Mouse (Mus musculus) liver, embryonic 11.5 days (tissue): ENCODE results near the gene Wnt3. TPM values are rescaled to one million over a fixed set of nuclear protein-coding genes. Genes with fewer than 3 reads are reported as not detected.
A peak's percentile ranks its signal among the peaks of the same experiment; 100 is the strongest.
"Not testable (repeated sequence)": the region's sequence is repeated elsewhere in the genome, so short reads cannot be mapped to it uniquely, and the experiment has no call there.

Experiments
- ATAC-seq: fragments of 200-750 bp; cut with Nextera tagmentation; replicated peaks from 2 replicates; pipeline ENCODE4 v1.8.0; 2017; ENCODE audit warnings: moderate number of reproducible peaks, mild to moderate bottlenecking, moderate TSS enrichment, moderate library complexity; ENCODE audit not compliant: low FRiP score
- DNase-seq: peaks from one replicate; pipeline ENCODE4 v3.0.0-alpha.2; 2017; ENCODE audit warnings: low spot score
- H3K27ac ChIP-seq: fragments of 300-500 bp; sonication (generic); 2 replicates; pipeline ENCODE4 v1.5.1; 2014; ENCODE audit warnings: mild to moderate bottlenecking, low read depth, low read length, control low read depth
- H3K27me3 ChIP-seq: fragments of 300-500 bp; sonication (generic); replicated peaks from 2 replicates; pipeline ENCODE4 v1.6.1; 2014; ENCODE audit warnings: low read length, mixed read lengths; ENCODE audit not compliant: control insufficient read depth, insufficient read depth
- H3K36me3 ChIP-seq: fragments of 300-500 bp; sonication (generic); 2 replicates; pipeline ENCODE4 v1.6.1; 2014; ENCODE audit warnings: mild to moderate bottlenecking, low read length, moderate library complexity, mixed read lengths; ENCODE audit not compliant: control insufficient read depth, insufficient read depth
- H3K4me1 ChIP-seq: fragments of 300-500 bp; sonication (generic); replicated peaks from 2 replicates; pipeline ENCODE4 v1.6.1; 2014; ENCODE audit warnings: low read length, mixed read lengths; ENCODE audit not compliant: control insufficient read depth, insufficient read depth
- H3K4me2 ChIP-seq: fragments of 300-500 bp; sonication (generic); 2 replicates; pipeline ENCODE4 v1.6.1; 2014; ENCODE audit warnings: mild to moderate bottlenecking, control low read depth, moderate library complexity
- H3K4me3 ChIP-seq: fragments of 300-500 bp; sonication (generic); 2 replicates; pipeline ENCODE4 v1.5.1; 2014; ENCODE audit warnings: low read depth, low read length, control low read depth
- H3K9ac ChIP-seq: fragments of 300-500 bp; sonication (generic); 2 replicates; pipeline ENCODE4 v1.6.1; 2014; ENCODE audit warnings: low read depth, low read length, control low read depth
- H3K9me3 ChIP-seq: fragments of 300-500 bp; sonication (generic); 2 replicates; pipeline ENCODE4 v1.6.1; 2016; ENCODE audit warnings: low read length, inconsistent platforms, mixed read lengths; ENCODE audit not compliant: control insufficient read depth
- WGBS: fragments of 180-500 bp; shearing (Covaris S2); extraction: QIAGEN DNeasy Blood & Tissue Kit; methylation state at CpG from one replicate; pipeline ENCODE4 v1.1.7; 2014; 5-methylcytosine and 5-hydroxymethylcytosine counted together
- polyA plus RNA-seq: library from polyadenylated mRNA; unstranded; fragments of >200 nt; fragmentation: Nextera tagmentation; extraction: Ambion mirVana; gene quantifications from 2 replicates; pipeline ENCODE4 v1.2.1, GENCODE M21; 2014

Gene Wnt3
- polyA plus RNA-seq, 1 experiment from 2014 or later: 0.47 TPM

DNA sequence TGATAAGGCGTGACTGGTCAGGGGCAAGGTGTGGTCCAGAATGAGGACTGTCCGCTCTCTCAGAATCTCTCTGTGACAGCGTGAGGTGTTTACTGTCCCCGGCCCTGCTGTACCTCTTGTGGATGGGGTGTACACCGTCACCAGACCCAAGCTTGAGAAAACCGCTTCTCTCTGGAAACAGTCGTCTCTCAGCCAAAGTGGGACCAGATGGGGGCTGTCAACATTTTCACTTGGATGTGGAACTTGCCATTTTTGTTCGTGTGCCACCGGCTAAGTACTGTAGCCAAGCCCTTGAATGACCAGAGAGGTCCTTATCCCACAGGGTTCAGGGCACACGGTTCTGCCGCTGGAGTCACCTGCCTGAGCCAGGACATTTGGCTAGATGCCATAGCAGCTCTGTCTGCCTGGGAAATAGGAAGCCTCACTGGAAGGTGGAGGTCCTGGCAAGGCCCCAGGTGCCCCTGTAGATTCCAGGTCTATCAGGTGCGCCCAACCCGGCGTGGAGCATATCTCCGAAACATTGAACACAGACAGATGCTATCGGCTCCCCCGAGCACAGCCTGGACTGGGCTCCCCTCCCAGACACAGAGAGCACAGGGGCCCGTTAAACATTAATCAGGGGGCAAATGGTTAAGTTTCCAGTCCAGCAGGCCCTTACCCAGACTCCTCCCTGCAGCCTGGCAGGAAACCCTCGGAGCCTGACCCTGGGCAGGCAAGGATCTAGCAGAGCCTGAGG, 38.7 kb upstream of the Wnt3 start:
- no peaks in the 10 kb centered on the region for H3K27me3 ChIP-seq
- H3K9me3 ChIP-seq: no peaks in the 10 kb centered on the region
- ATAC-seq (no peak), DNase-seq (no peak)
- no peak overlapping the region for H3K27ac ChIP-seq
- H3K9ac ChIP-seq: no peak overlapping the region
- WGBS: 67% methylated on average over 19 of the region's 19 CpGs
- H3K4me1 ChIP-seq: no peaks in the 10 kb centered on the region
- peak overlapping the region; percentile 24; the same call in 1 of the 2 replicates for H3K4me2 ChIP-seq
- no peak overlapping the region for H3K4me3 ChIP-seq
- no peaks in the 10 kb centered on the region for H3K36me3 ChIP-seq

DNA sequence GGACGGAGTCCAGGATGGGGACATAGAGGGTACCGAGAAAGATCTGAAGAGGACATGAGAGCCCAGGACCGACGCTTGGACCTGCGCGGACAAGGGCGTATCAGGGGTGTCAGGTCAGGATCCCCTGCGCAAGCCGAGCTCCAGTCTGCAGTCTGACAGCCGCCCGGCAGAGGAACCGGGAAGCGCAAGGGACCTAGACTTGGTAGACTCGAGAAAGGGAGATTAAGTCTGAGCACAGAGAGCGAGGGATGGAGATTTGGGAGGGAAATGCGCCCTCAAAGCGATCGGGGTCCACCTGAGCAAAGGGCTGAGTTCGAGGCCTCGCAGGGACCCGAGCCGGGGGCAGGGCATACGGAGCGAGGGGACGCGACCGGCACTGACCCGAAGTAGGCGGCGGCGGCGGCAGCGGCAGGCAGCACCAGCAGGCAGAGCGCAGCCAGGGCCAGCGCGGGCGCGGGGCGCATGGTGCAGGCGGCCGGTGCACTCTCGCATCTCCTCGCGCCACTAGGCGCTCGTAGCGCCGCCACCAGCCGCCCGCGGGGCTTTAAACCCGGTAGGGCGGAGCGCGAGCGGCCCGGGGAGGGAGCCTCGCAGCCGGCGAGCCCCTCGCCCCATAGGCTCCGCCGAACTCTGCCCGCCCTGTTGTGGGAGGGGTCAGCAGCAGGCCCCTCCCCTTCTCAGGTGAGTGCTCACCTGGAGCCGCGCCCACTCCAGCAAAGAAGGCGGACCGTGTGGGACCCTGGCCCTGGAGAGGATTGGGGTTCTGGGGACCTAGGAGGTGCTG, 24.5 kb upstream of the Wnt3 start, which contains the start of gene Wnt9b:
Gene Wnt9b (minus strand): TSS at position 516 of the 784 bp plus-strand sequence.
- Histone ChIP-seq H3K27me3 (peaks cover 81% of the 10 kb centered on the region), H3K27ac (no peak within 1 kb of the TSS), H3K9ac (no peak within 1 kb of the TSS), H3K4me2 (peak within 1 kb of the TSS; percentile 66), H3K4me3 (peak within 1 kb of the TSS; percentile 40), H3K36me3 (no peaks in the 10 kb centered on the region), H3K9me3 (no peaks in the 10 kb centered on the region), H3K4me1 (peaks cover 4% of the 10 kb centered on the region; the same call in 1 of the 2 replicates)
- DNase-seq: no peak
- 1% methylated on average over 60 of the region's 68 CpGs for WGBS
- ATAC-seq: no peak

DNA sequence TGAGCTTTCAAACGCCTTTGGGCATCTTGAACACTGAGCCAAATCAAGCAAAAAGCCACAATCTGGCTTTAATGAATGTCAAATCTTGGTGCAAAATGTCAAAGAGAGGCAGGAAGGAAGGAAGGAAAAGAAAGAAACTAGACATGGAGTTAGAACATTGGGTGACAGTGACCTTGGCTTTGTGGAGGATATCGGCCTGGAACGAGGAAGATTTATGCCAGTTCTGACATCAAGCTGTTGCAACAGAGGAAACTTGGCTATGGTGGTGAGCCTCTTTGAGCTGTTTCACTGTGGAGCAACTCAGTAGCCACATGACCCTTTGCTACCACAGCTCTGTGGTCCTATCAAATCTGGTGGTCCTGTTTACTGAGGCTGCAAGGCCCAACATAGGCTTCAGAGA, 23.3 kb upstream of the Wnt3 start:
- Histone ChIP-seq H3K4me2 (no peak overlapping the region), H3K27me3 (peaks cover 81% of the 10 kb centered on the region), H3K36me3 (no peaks in the 10 kb centered on the region), H3K4me1 (peaks cover 4% of the 10 kb centered on the region; the same call in 1 of the 2 replicates), H3K9me3 (no peaks in the 10 kb centered on the region), H3K27ac (no peak overlapping the region), H3K9ac (no peak overlapping the region), H3K4me3 (no peak overlapping the region)
- ATAC-seq (no peak), DNase-seq (no peak)
- WGBS: 47% methylated on average over 3 of the region's 3 CpGs

DNA sequence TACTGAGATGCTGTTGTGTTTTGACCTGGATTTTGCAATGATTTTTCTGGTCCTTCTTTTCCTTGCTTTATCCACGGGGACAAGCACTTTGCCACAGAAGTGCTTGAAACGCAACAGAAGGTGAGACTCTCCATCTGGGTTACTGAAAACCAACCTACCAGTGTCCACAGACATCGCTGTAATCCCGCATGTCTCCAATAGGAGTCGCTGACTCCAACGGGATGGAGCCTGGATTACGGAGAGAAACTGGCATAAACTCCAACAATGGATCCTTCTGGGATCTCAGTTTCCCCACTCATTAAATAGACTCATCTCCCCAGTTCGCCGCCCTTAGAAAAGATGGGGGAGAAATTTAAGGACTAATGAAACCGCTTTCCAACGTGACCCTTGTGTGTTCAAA, 15.9 kb upstream of the Wnt3 start:
- ATAC-seq (no peak), DNase-seq (no peak)
- H3K9ac ChIP-seq: no peak overlapping the region
- H3K4me2 ChIP-seq: no peak overlapping the region
- H3K4me3 ChIP-seq: no peak overlapping the region
- H3K36me3 ChIP-seq: no peaks in the 10 kb centered on the region
- no peaks in the 10 kb centered on the region for H3K4me1 ChIP-seq
- H3K9me3 ChIP-seq: peaks cover 2% of the 10 kb centered on the region; the same call in 1 of the 2 replicates
- no peak overlapping the region for H3K27ac ChIP-seq
- peaks cover 22% of the 10 kb centered on the region; the same call in 1 of the 2 replicates for H3K27me3 ChIP-seq
- 43% methylated on average over 11 of the region's 11 CpGs for WGBS

- H3K9me3 ChIP-seq: peaks cover 2% of the 10 kb centered on the region; the same call in 1 of the 2 replicates
- H3K27ac ChIP-seq: no peak overlapping the region
- H3K27me3 ChIP-seq: peaks cover 16% of the 10 kb centered on the region; the same call in 1 of the 2 replicates
- 10% methylated on average over 6 of the region's 6 CpGs for WGBS
- no peak overlapping the region for H3K4me2 ChIP-seq
- ATAC-seq: no peak
- no peaks in the 10 kb centered on the region for H3K36me3 ChIP-seq
- H3K4me3 ChIP-seq: no peak overlapping the region
- DNase-seq: peak; percentile 73
- H3K9ac ChIP-seq: no peak overlapping the region
- H3K4me1 ChIP-seq: no peaks in the 10 kb centered on the region
These were observed 15.2 kb upstream of the Wnt3 start for GRCm38 (mm10) chr11:103758706-103759105.

GRCm38 (mm10) chr11:103760101-103760500, 13.8 kb upstream of the Wnt3 start:
- DNase-seq (no peak), ATAC-seq (no peak)
- H3K4me3 ChIP-seq: no peak overlapping the region

DNA sequence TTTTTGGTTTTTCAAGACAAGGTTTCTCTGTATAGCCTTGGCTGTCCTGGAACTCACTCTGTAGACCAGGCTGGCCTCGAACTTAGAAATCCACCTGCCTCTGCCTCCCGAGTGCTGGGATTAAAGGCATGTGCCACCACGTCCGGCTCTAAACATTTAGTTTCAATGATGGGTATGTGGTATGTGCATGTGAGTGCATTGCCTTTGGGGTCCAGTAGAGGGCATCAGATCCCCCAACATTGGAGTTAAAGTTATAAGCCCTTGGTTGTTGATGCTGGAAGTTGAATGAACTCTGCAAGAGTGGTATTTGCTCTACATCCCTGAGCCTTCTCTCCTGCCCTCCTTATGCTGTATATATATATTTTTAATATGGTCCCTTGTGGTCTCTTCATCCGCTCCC, 13.1 kb upstream of the Wnt3 start:
- WGBS: 80% methylated on average over 5 of the region's 5 CpGs
- H3K4me3 ChIP-seq, H3K36me3 ChIP-seq, ATAC-seq, H3K9me3 ChIP-seq, H3K27ac ChIP-seq, H3K4me1 ChIP-seq, DNase-seq, H3K4me2 ChIP-seq, H3K9ac ChIP-seq: not testable (repeated sequence)
- H3K27me3 ChIP-seq: peaks cover 11% of the 10 kb centered on the region; the same call in 1 of the 2 replicates

More at GRCm38 (mm10) chr11:103760101-103760500, 13.8 kb upstream of the Wnt3 start:
- Histone ChIP-seq H3K9ac (no peak overlapping the region), H3K4me2 (no peak overlapping the region), H3K27me3 (0 out of 2 replicates have a peak, but pooled peaks cover 9% of the 10 kb centered on the region), H3K4me1 (no peaks in the 10 kb centered on the region), H3K27ac (no peak overlapping the region), H3K9me3 (peaks cover 2% of the 10 kb centered on the region; the same call in 1 of the 2 replicates), H3K36me3 (no peaks in the 10 kb centered on the region)
- WGBS: 56% methylated on average over 7 of the region's 7 CpGs

DNA sequence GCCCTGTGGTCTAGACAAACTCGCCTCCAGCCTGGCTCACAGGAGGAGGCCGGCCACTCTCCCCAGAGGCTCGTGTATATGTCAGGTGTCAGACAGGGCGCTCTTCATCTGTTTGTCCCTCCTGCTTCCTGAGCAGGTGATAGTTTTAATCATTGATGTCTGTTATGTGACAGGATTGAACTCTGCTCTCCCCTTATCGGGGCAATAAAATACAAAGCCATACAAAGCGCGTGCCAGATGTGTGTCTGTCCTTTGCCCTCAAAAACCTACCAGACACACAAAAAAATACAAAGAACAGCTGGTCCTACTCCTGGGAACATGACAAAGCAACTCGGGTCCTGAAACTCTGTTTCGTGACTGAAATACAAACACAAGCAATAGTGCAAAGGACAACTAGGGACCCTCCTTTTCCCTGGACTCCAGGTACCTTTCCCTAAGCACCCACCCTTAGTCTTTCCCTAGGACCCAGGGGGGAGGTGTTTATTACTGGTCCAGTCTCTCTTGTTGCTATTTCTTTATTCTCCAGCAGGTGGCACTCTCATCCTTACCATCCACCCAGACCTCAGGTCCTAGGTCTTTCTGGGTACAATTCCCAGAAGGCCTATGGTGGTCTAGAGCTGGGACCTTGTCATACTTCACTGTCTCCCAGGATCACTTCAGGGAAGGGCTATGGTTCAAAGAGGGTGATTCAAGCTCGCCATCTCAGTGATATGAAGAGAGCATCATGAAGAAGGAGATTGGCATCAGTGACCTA, 10.4 kb upstream of the Wnt3 start:
- 25% methylated on average over 10 of the region's 10 CpGs for WGBS
- DNase-seq: no peak
- Histone ChIP-seq H3K9ac (no peak overlapping the region), H3K4me3 (no peak overlapping the region), H3K4me2 (no peak overlapping the region), H3K4me1 (no peaks in the 10 kb centered on the region), H3K36me3 (no peaks in the 10 kb centered on the region), H3K9me3 (peaks cover 2% of the 10 kb centered on the region; the same call in 1 of the 2 replicates), H3K27ac (no peak overlapping the region), H3K27me3 (peaks cover 12% of the 10 kb centered on the region)
- no peak for ATAC-seq
